Mouse (Mus musculus) c-Kit-positive CD71-positive TER-119-negative erythroid progenitor cells, embryonic 14.5 days (primary cell): ENCODE results near the gene Swap70.

Experiments used
- DNase-seq: peaks from one replicate; pipeline ENCODE4 v3.0.0-alpha.2; 2013; ENCODE audit warnings: low read depth

Gene Swap70

GRCm38 (mm10) chr7:110237837-110238451, 16.4 kb downstream of the Swap70 start:
- no peak for DNase-seq

- no peak for DNase-seq
Measured at GRCm38 (mm10) chr7:110239590-110239989, 18.1 kb downstream of the Swap70 start.

- no peak for DNase-seq
Measured at GRCm38 (mm10) chr7:110241472-110242289, 20.2 kb downstream of the Swap70 start.

- no peak for DNase-seq
Measured at GRCm38 (mm10) chr7:110242290-110242581, 20.7 kb downstream of the Swap70 start.

GRCm38 (mm10) chr7:110245128-110245527, 23.6 kb downstream of the Swap70 start:
- no peak for DNase-seq

GRCm38 (mm10) chr7:110246526-110246925, 25.0 kb downstream of the Swap70 start:
- DNase-seq = no peak

- no peak for DNase-seq
Measured at GRCm38 (mm10) chr7:110247801-110248200, 26.3 kb downstream of the Swap70 start.

GRCm38 (mm10) chr7:110248677-110249076, 27.2 kb downstream of the Swap70 start:
- DNase-seq = no peak

GRCm38 (mm10) chr7:110253861-110254260, 32.4 kb downstream of the Swap70 start:
- no peak for DNase-seq

- DNase-seq = no peak
Measured at GRCm38 (mm10) chr7:110254395-110254794, 32.9 kb downstream of the Swap70 start.

GRCm38 (mm10) chr7:110257059-110257458, 35.5 kb downstream of the Swap70 start:
- DNase-seq = no peak

- DNase-seq = no peak
Measured at GRCm38 (mm10) chr7:110258196-110258950, 36.9 kb downstream of the Swap70 start.

GRCm38 (mm10) chr7:110259966-110260711, 38.6 kb downstream of the Swap70 start:
- DNase-seq = no peak

- DNase-seq = no peak
Measured at GRCm38 (mm10) chr7:110261807-110262206, 40.3 kb downstream of the Swap70 start.

GRCm38 (mm10) chr7:110262661-110263060, 41.1 kb downstream of the Swap70 start:
- no peak for DNase-seq

- DNase-seq = no peak
Measured at GRCm38 (mm10) chr7:110263474-110263873, 42.0 kb downstream of the Swap70 start.

- peak; percentile 80 for DNase-seq
Measured at GRCm38 (mm10) chr7:110265796-110266195, 44.3 kb downstream of the Swap70 start.

GRCm38 (mm10) chr7:110267014-110267413, 45.5 kb downstream of the Swap70 start:
- no peak for DNase-seq

GRCm38 (mm10) chr7:110267994-110268393, 46.5 kb downstream of the Swap70 start:
- DNase-seq = no peak

GRCm38 (mm10) chr7:110268511-110268910, 47.0 kb downstream of the Swap70 start:
- no peak for DNase-seq

- no peak for DNase-seq
Measured at GRCm38 (mm10) chr7:110269777-110270176, 48.3 kb downstream of the Swap70 start.

- DNase-seq = no peak
Measured at GRCm38 (mm10) chr7:110270455-110270854, 48.9 kb downstream of the Swap70 start.
